ENCODE assay signal across 17 mouse cellular contexts in genomic region chr12:25303500-25304050, GRCm38 (mm10).
DNase-seq lines count a peak whose midpoint lies in the region; ATAC-seq and TF ChIP-seq lines count a peak whose summit lies in the region.
"Had no signal": no experiment of that assay in that cellular context is flagged by ENCODE, and none has a peak within 500 bp of the region (broad histone marks: within the 10 kb centered on the region; RNA-seq: fewer than 3 reads in every experiment).

No protein-coding gene starts in this region.

- H3K4me3 ChIP-seq in heart, embryonic 15.5 days = no peak overlapping the region
- no peak overlapping the region for H3K4me3 ChIP-seq in heart, adult 2 months
- no peak overlapping the region for H3K4me3 ChIP-seq in intestine, postnatal 0 days (ENCODE audit: low read depth, low read length)
- no peak overlapping the region for H3K4me3 ChIP-seq in midbrain, postnatal 0 days (ENCODE audit: low read depth, low read length)
- H3K4me3 ChIP-seq: embryonic facial prominence, embryonic 15.5 days had no signal

- WGBS in heart, embryonic 15.5 days = 48% methylated on average over 7 of the region's 7 CpGs
- 38% methylated on average over 7 of the region's 7 CpGs for WGBS in heart, adult 2 months
- 26% methylated on average over 7 of the region's 7 CpGs for WGBS in intestine, postnatal 0 days
- 39% methylated on average over 7 of the region's 7 CpGs for WGBS in midbrain, postnatal 0 days

- TF ChIP-seq CTCF in heart, adult 2 months (IDR thresholded peaks at IDR 0.05) = no peak
- TF ChIP-seq CTCF in intestine, postnatal 0 days (IDR thresholded peaks at IDR 0.05; ENCODE audit: low read depth) = no peak
- no peak for TF ChIP-seq CTCF in midbrain, postnatal 0 days (IDR thresholded peaks at IDR 0.05)

- H3K4me1 ChIP-seq in heart, embryonic 15.5 days (replicated peaks) = peaks cover 18% of the 10 kb centered on the region
- H3K4me1 ChIP-seq in heart, adult 2 months (ENCODE audit: control insufficient read depth, insufficient read depth, low read length) = no peaks in the 10 kb centered on the region; the same call in 1 of the 2 replicates
- 0 out of 2 replicates have a peak, but pooled peaks cover 3% of the 10 kb centered on the region for H3K4me1 ChIP-seq in intestine, postnatal 0 days (replicated peaks; ENCODE audit: control insufficient read depth, insufficient read depth, low read length)
- no peaks in the 10 kb centered on the region for H3K4me1 ChIP-seq in midbrain, postnatal 0 days (ENCODE audit: insufficient read depth, low read length)

- H3K4me2 ChIP-seq in heart, embryonic 15.5 days = no peak overlapping the region
- H3K4me2 ChIP-seq in intestine, postnatal 0 days (replicated peaks; ENCODE audit: low read depth) = peak overlapping the region; percentile 39
- H3K4me2 ChIP-seq in midbrain, postnatal 0 days (ENCODE audit: low read depth, low read length, poor library complexity, severe bottlenecking) = no peak overlapping the region
- H3K4me2 ChIP-seq: embryonic facial prominence, embryonic 15.5 days had no signal

- intact Hi-C loops in heart, adult 2 months (cut with DNase I) = no loop called here
- intact Hi-C loops in left cerebral cortex, postnatal 10 days (cut with DNase I) = no loop called here

- peak; percentile 50; the same call in 1 of the 2 replicates for ATAC-seq in heart, embryonic 15.5 days (replicated peaks; ENCODE audit: insufficient number of reproducible peaks, insufficient read depth, low FRiP score, low read depth)
- ATAC-seq in intestine, postnatal 0 days = peak; percentile 72
- ATAC-seq in megakaryocyte, adult 5-6 weeks (ENCODE audit: poor library complexity, severe bottlenecking) = peak; percentile 53
- ATAC-seq in midbrain, postnatal 0 days (ENCODE audit: low FRiP score) = no peak
- ATAC-seq: midbrain, embryonic 16.5 days had no signal

- TF ChIP-seq EP300 in heart, adult 2 months (IDR thresholded peaks at IDR 0.05; ENCODE audit: insufficient read depth, low read depth, low read length) = no peak

- no peaks in the 10 kb centered on the region for H3K36me3 ChIP-seq in heart, embryonic 15.5 days
- H3K36me3 ChIP-seq in heart, adult 2 months (ENCODE audit: control insufficient read depth, insufficient read depth, low read length) = no peaks in the 10 kb centered on the region
- no peaks in the 10 kb centered on the region for H3K36me3 ChIP-seq in intestine, postnatal 0 days (ENCODE audit: control insufficient read depth, insufficient read depth)
- H3K36me3 ChIP-seq in midbrain, postnatal 0 days (ENCODE audit: insufficient read depth, low read length) = no peaks in the 10 kb centered on the region
- H3K36me3 ChIP-seq: embryonic facial prominence, embryonic 15.5 days; G1E had no signal

- H3K27me3 ChIP-seq in heart, embryonic 15.5 days = no peaks in the 10 kb centered on the region
- no peaks in the 10 kb centered on the region for H3K27me3 ChIP-seq in heart, adult 2 months (ENCODE audit: control insufficient read depth, insufficient read depth, low read length)
- H3K27me3 ChIP-seq in intestine, postnatal 0 days (replicated peaks; ENCODE audit: control insufficient read depth, insufficient read depth, low read length) = no peaks in the 10 kb centered on the region
- no peaks in the 10 kb centered on the region for H3K27me3 ChIP-seq in midbrain, postnatal 0 days (ENCODE audit: insufficient read depth, low read length)
- H3K27me3 ChIP-seq: embryonic facial prominence, embryonic 15.5 days had no signal

- H3K79me2 ChIP-seq in heart, adult 2 months (replicated peaks; ENCODE audit: control insufficient read depth, insufficient read depth, low read length) = no peaks in the 10 kb centered on the region

- H3K9me3 ChIP-seq in heart, embryonic 15.5 days (replicated peaks) = no peaks in the 10 kb centered on the region
- no peaks in the 10 kb centered on the region for H3K9me3 ChIP-seq in intestine, postnatal 0 days (ENCODE audit: control insufficient read depth)
- no peaks in the 10 kb centered on the region for H3K9me3 ChIP-seq in midbrain, postnatal 0 days (ENCODE audit: low read length)
- H3K9me3 ChIP-seq: embryonic facial prominence, embryonic 15.5 days had no signal

- H3K27ac ChIP-seq in heart, embryonic 15.5 days = 0 out of 2 replicates have a peak overlapping the region, but pooled peaks have one; percentile 7
- no peak overlapping the region for H3K27ac ChIP-seq in heart, adult 2 months
- H3K27ac ChIP-seq in intestine, postnatal 0 days (ENCODE audit: low read depth, low read length) = no peak overlapping the region
- no peak overlapping the region for H3K27ac ChIP-seq in midbrain, postnatal 0 days (ENCODE audit: low read depth, low read length)
- H3K27ac ChIP-seq: embryonic facial prominence, embryonic 15.5 days had no signal

- no peak for TF ChIP-seq POLR2A in heart, adult 2 months (IDR thresholded peaks at IDR 0.05; ENCODE audit: insufficient read depth, low read depth, low read length)

- H3K9ac ChIP-seq in heart, embryonic 15.5 days = no peak overlapping the region
- no peak overlapping the region for H3K9ac ChIP-seq in heart, adult 2 months (ENCODE audit: low read depth, low read length)
- H3K9ac ChIP-seq in intestine, postnatal 0 days (ENCODE audit: low read depth, low read length) = no peak overlapping the region
- no peak overlapping the region for H3K9ac ChIP-seq in midbrain, postnatal 0 days (replicated peaks; ENCODE audit: low read length, poor library complexity, severe bottlenecking)
- H3K9ac ChIP-seq: embryonic facial prominence, embryonic 15.5 days had no signal

- DNase-seq in heart, adult 2 months = no peak
- peak; percentile 24 for DNase-seq in 416B (ENCODE audit: low read depth)
- no peak for DNase-seq in left cerebral cortex, postnatal 10 days (ENCODE audit: extremely low spot score in 1 of 2, low spot score in 2 of 2)
- no peak for DNase-seq in midbrain, postnatal 0 days (ENCODE audit: low spot score)
- DNase-seq in MN1 (ENCODE audit: low spot score) = no peak
- DNase-seq: B cell, adult 2 months; cerebellum, postnatal 14 days; gastrocnemius, postnatal 36 days; heart, postnatal 4 days; kidney, postnatal 36 days; thymus, adult 18-20 months had no signal
